Mouse (Mus musculus) urinary bladder, postnatal 14 days (tissue): ENCODE results near the gene Cnp.
"Not testable (repeated sequence)": the region's sequence is repeated elsewhere in the genome, so short reads cannot be mapped to it uniquely, and the experiment has no call there.

Experiments
- DNase-seq: peaks from one replicate; pipeline ENCODE4 v3.0.0; 2021; ENCODE audit warnings: low spot score

Cnp gene

GRCm38 (mm10) chr11:100574708-100575483 lies at the start of gene Cnp:
TSS of gene Cnp (plus strand) at chr11:100574904.
- peak; percentile 85 for DNase-seq

- DNase-seq, result no peak
These were observed 49.6 kb upstream of the Cnp start for GRCm38 (mm10) chr11:100524987-100525630.

- DNase-seq, result no peak
These were observed 48.5 kb upstream of the Cnp start for GRCm38 (mm10) chr11:100526052-100526816.

- DNase-seq, result peak; percentile 57
These were observed 47.6 kb upstream of the Cnp start for GRCm38 (mm10) chr11:100527066-100527457.

GRCm38 (mm10) chr11:100527458-100528374 lies 47.0 kb upstream of the Cnp start, which contains the start of gene Acly:
TSS of gene Acly (minus strand) at chr11:100528000.
- DNase-seq, result peak; percentile 99

GRCm38 (mm10) chr11:100528375-100529165 lies 46.1 kb upstream of the Cnp start:
- DNase-seq, result peak; percentile 37

- no peak for DNase-seq
These were observed 40.8 kb upstream of the Cnp start for GRCm38 (mm10) chr11:100533871-100534270.

- not testable (repeated sequence) for DNase-seq
These were observed 40.3 kb upstream of the Cnp start for GRCm38 (mm10) chr11:100534411-100534810.

GRCm38 (mm10) chr11:100534821-100535220 lies 39.9 kb upstream of the Cnp start:
- not testable (repeated sequence) for DNase-seq

GRCm38 (mm10) chr11:100535996-100536395 lies 38.7 kb upstream of the Cnp start:
- DNase-seq, result no peak

GRCm38 (mm10) chr11:100536466-100536865 lies 38.2 kb upstream of the Cnp start:
- DNase-seq, result no peak

GRCm38 (mm10) chr11:100540966-100541365 lies 33.7 kb upstream of the Cnp start:
- no peak for DNase-seq

GRCm38 (mm10) chr11:100541577-100541976 lies 33.1 kb upstream of the Cnp start:
- no peak for DNase-seq

- DNase-seq, result peak; percentile 93
These were observed 29.6 kb upstream of the Cnp start, which contains the start of gene Ttc25 for GRCm38 (mm10) chr11:100544832-100545745. TSS of gene Ttc25 (plus strand) at chr11:100545607.

- DNase-seq, result no peak
These were observed 29.0 kb upstream of the Cnp start for GRCm38 (mm10) chr11:100545746-100546085.

- DNase-seq, result no peak
These were observed 27.7 kb upstream of the Cnp start for GRCm38 (mm10) chr11:100546955-100547354.

GRCm38 (mm10) chr11:100548141-100548540 lies 26.6 kb upstream of the Cnp start:
- DNase-seq, result no peak

- no peak for DNase-seq
These were observed 25.2 kb upstream of the Cnp start for GRCm38 (mm10) chr11:100549466-100549865.

GRCm38 (mm10) chr11:100550101-100550500 lies 24.6 kb upstream of the Cnp start:
- no peak for DNase-seq

- no peak for DNase-seq
These were observed 21.9 kb upstream of the Cnp start for GRCm38 (mm10) chr11:100552842-100553241.
